Mouse (Mus musculus) embryo, embryonic 11.5 days (tissue): ENCODE data around the gene Mcts2.
"Not testable (repeated sequence)": the region's sequence is repeated elsewhere in the genome, so short reads cannot be mapped to it uniquely, and the experiment has no call there.

Source experiments
- DNase-seq: peaks from one replicate; pipeline ENCODE4 v3.0.0-alpha.2; 2012; ENCODE audit warnings: low read depth, low spot score

Gene Mcts2

GRCm38 (mm10) chr2:152686806-152687267 is at the start of gene Mcts2:
Mcts2 (plus strand) TSS chr2:152687035.
- DNase-seq = peak; percentile 85

GRCm38 (mm10) chr2:152637381-152637780 is 49.5 kb upstream of the Mcts2 start:
- no peak for DNase-seq

GRCm38 (mm10) chr2:152638865-152639264 is 48.0 kb upstream of the Mcts2 start:
- DNase-seq = no peak

- no peak for DNase-seq
These were observed 47.3 kb upstream of the Mcts2 start for GRCm38 (mm10) chr2:152639406-152640113.

GRCm38 (mm10) chr2:152652901-152653620 is 33.8 kb upstream of the Mcts2 start:
- no peak for DNase-seq

- DNase-seq = no peak
These were observed 32.7 kb upstream of the Mcts2 start for GRCm38 (mm10) chr2:152653874-152654715.

GRCm38 (mm10) chr2:152657398-152657797 is 29.4 kb upstream of the Mcts2 start:
- DNase-seq = no peak

- no peak for DNase-seq
These were observed 25.7 kb upstream of the Mcts2 start for GRCm38 (mm10) chr2:152661163-152661562.

GRCm38 (mm10) chr2:152666191-152666590 is 20.6 kb upstream of the Mcts2 start:
- not testable (repeated sequence) for DNase-seq

GRCm38 (mm10) chr2:152669256-152669638 is 17.6 kb upstream of the Mcts2 start, which contains the start of gene H13:
H13 (plus strand) TSS chr2:152669461.
- DNase-seq = peak; percentile 98

GRCm38 (mm10) chr2:152669639-152670484 is 17.0 kb upstream of the Mcts2 start:
- DNase-seq = peak; percentile 64

- no peak for DNase-seq
These were observed 15.7 kb upstream of the Mcts2 start for GRCm38 (mm10) chr2:152670983-152671641.

- peak; percentile 31 for DNase-seq
These were observed 15.2 kb upstream of the Mcts2 start for GRCm38 (mm10) chr2:152671642-152671999.

- no peak for DNase-seq
These were observed 14.7 kb upstream of the Mcts2 start for GRCm38 (mm10) chr2:152672166-152672565.

GRCm38 (mm10) chr2:152674148-152674547 is 12.7 kb upstream of the Mcts2 start:
- no peak for DNase-seq

- no peak for DNase-seq
These were observed 11.5 kb upstream of the Mcts2 start for GRCm38 (mm10) chr2:152675252-152675791.

- no peak for DNase-seq
These were observed 8.5 kb upstream of the Mcts2 start for GRCm38 (mm10) chr2:152678302-152678701.

- no peak for DNase-seq
These were observed 7.9 kb upstream of the Mcts2 start for GRCm38 (mm10) chr2:152678925-152679324.

- no peak for DNase-seq
These were observed 7.0 kb upstream of the Mcts2 start for GRCm38 (mm10) chr2:152679701-152680355.

GRCm38 (mm10) chr2:152683086-152683485 is 3.7 kb upstream of the Mcts2 start:
- DNase-seq = no peak
